Mouse (Mus musculus) layer of hippocampus, adult 8-10 months (tissue): ENCODE measurements around the gene Card19. TPM values are rescaled to one million over a fixed set of nuclear protein-coding genes. Genes with fewer than 3 reads are reported as not detected.

ENCODE experiments used
- DNase-seq, 2 experiments: peaks; one replicate each; pipeline ENCODE4 v3.0.0; 2022; ENCODE audit warnings: low spot score in 2 of 2
- total RNA-seq, 4 experiments: library from RNA; stranded (reverse); gene quantifications; 2 replicates each; pipeline ENCODE4 v1.2.4; 2022

Card19 gene
- total RNA-seq, 4 experiments from 2014 or later: 12.2 to 22.0 (median 18.0) TPM

DNA sequence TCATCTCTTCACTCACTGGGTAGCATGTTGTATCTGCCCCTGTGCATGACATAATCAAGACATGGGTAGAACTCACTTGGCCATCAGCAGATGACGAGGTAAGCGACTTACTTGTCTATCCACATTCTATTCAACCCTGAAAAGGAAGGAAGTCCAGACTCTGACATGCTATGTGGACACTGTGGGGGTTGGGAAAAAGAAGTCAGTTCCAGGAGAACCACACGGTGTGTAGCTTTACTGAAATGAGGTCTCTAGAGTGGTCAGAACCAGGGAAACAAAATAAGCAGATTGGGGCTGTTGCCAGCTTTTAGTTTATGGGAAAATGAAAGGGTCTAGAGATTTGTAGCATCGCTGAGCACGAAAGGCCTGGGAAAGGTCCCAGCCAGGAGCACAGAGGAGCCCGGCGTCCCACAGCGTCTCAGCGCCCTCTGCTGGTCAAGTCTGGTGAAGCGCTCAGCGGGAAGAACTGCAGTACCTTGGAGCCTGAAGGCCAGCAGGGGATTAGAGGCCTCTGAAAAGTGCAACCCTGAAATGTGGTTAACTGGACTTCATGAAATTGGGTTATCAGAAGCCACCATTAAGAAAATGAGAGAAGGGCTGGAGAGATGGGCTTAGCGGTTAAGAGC lies 42.8 kb downstream of the Card19 start:
- DNase-seq: peak; percentile 63 to 89

DNA sequence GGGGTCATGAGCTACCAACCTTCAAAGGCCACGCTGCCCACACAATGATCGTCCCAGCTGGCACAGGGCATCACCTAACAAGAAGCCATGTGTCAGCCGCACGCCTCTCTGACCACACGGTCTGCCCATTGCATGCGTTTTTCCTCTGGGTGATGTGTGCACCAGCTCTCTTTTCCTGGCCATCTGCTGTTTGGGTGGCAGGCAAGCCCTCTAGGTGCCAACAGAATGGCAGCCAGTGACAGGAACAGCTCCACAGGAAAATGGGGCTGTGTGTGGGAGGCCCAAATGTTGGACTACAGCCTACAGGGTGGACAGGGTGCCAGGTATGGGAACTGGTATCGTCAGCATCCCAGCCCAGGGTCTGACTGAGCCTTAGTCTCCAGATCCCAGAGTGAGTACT lies 43.5 kb downstream of the Card19 start:
- peak; percentile 66 for DNase-seq

DNA sequence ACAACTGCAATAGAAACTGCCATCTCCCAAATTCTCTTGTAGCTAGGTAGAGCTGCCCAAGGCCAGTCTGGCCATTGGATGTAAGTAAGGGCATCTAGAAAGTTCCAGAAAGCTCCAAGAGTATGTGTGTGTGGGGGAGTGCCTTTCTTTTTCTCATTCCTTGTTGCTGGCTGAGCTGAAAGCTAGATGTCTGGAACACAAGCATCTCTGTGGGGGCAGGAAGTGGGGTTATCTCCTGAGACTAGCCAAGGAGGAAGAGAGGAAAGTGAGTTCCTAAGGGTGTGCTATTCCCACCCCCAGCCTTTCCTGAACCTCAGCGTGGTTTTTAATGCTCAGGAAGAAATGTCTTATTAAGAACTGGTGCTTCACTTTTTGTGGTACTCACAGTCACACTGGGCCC lies 44.1 kb downstream of the Card19 start:
- DNase-seq: no peak

DNA sequence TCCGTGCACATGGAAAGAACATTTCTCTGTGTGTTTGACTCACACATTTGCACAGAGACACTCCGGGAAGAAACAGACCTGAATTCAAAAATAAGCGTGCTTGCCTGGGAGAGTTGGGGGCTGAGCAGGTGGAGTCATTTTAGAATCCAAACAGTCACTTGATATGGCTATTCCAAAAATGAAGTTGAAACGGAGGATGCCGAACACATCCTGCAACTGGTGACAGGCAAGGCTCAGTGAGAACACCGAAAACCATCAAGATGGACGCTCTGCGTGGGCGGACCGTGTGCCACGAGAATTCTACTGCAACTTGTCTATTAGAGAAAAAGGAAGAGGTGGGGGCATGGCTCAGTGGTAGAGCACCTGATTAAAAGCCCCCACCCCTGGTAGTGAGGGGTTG lies 45.2 kb downstream of the Card19 start:
- no peak for DNase-seq

DNA sequence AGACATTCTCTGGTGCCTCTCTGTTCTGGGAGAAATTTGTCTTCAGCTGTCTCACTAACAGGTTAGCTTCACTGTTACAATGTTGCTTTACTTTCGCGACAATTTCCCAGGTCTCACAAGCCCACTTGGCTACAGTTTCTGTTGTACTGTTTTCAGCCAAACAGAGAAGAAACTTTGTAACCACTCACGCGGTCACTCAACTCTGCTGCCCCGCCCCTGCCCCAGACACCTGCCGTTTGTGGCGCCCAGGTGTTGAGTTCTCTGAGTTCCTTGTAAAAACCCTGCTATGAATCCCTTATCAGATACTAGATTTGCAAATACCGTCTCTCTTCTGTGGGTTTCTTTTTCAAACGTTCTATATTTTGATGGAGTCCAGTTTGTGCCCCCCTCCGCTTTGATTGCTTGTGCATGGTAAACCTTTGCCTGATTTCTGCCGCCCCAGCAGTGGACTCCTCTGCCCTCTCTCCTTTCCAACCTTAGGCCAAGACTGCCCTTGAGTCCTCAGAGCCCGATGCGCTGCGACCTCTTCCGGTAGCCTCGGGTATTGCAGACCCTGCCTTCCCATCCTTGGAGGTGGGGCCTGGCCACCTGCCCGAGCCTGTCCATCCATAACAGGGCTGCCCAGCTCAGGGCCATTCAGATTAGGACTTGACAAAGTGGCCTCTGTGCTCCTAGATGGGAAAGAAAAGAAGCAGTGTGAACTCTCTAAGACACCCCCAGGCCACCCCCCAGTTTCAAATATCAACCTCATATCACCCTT lies 46.2 kb downstream of the Card19 start:
- DNase-seq: peak; percentile 80 to 93

DNA sequence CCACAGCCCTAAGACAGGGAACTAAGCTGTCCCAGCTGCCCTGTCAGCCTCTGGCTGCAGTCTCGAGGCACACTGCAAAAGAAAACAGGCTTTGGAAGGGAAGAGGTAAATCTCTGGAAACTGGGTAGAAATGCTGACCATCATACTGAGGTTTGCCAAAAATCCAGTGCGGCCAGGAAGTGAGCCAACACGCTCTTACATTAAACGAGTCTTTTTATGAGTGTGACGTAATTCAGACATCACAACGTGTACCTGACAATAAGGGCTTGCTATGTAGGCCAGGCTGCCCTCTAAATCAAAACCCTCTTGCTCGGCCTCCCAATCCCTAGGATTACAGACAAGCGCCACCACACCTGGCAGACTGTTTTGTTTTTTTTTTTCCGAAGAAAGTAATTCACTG lies 48.8 kb downstream of the Card19 start:
- no peak for DNase-seq

DNA sequence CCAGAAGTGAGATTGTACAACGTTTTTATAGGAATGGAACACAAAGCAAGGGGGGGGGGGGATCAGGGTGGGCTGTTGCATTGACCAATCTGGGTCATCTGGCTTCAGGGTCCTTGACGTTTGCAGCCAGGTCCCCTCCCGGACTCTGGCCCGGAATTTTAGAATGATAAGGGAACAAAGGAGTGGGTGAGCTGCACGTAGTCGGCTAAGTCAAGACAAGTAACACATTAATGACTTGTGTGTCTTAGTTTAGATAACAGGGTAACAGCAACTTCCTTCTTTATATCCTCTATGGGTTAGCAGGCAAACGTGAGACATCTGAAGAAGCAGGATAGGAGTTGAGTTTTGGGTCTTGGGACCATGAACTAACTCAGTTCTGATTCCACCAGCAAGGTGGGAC lies 52.2 kb downstream of the Card19 start:
- no peak for DNase-seq

DNA sequence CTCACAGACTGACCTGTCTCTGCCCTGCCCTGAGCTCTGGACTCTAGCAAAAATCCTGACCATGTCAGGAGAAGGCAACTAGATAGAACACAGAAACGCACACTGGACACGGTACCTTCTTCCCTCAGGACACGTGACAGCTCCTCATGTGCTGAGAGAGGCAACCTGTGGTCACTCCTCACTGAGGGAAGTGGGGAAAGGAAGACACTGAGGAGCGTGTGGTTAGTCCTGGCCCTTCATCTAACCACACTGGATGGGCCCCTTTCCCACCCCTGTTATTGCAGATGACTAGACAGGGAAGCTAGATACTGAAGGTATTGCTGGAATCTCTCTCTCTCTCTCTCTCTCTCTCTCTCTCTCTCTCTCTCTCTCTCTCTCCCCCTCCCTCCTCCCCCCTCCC lies 53.1 kb downstream of the Card19 start:
- no peak for DNase-seq

DNA sequence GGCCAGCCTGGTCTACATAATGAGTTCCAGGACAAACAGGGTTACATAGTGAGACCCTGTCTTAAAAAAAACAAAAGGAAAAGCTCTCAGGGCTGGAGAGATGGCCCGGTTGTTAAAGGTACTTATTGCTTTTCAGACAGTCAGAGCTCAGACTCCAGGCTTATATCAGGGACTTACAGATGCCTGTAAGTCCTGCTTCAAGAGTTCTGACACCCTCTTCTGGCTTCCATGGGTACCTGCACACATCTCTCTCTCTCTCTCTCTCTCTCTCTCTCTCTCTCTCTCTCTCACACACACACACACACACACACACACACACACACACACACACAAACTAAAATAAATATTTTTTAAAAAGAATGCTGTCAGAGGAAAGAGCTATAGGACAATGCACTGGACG lies 54.6 kb downstream of the Card19 start:
- DNase-seq: no peak

DNA sequence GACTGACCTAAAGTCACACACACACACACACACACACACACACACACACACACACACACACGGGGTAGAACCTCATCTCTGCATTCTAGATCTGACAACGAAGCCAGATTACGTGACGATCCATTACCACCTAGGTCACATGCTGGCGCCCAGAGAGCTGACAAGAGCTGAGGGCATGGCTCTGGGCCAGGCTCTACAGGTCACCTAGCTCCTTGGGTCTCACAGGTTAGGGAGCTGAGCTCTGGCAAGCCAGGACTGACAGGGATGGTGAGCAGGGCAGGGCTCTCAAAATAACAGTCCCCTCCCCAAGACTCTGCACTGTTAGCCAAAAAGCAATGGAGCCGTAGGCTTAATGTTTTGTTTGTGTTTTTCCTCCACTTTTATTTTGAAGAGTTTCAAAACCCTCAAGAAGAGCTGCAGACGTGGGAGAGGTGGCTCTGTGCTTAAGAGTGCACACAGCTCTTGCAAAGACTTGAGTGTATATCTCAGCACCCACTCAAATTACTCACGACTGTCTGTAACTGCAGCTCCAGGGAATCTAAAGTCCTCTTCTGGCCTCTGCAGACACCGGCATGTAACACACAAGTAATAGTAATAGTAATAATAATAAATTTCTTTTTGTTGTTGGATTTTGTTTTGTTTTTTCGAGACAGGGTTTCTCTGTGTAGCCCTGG lies 57.7 kb downstream of the Card19 start:
- no peak for DNase-seq

DNA sequence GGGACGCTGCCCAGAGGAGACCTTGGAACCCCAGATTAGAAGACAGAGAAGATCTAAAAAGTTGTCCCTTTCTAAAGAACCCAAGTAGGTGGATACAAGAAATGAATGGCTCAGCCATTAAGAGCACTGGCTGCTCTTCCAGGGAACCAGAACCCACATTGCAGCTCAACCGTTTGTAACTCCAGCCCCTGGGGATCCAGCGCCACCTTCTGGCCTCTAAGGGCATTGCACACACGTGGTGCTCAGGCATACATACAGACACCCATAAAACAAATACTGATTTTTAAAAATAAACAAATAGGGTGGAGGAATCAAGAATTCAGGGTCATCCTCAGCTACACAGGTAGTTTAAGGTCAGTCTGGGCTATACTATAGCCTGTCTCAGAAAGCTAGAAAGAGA lies 59.2 kb downstream of the Card19 start:
- DNase-seq: no peak

DNA sequence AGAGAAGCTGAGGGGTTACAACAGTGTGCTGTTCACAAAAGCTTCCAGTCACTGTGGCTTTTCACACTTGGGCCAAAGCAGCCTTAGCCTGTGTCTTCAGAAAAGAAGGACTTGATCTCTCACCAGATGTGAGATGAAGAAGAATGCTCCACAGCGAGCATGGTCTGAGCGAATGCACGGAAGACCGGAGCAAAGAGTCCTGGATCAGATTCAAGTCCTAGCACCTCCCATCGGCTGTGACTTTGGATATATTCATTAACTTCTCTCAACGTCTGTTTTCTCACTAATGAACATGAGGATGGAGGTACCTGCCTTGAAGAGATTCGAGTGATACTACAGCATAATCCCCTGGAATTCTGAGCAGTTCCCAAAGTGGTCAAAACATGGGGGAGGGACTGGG lies 61.2 kb downstream of the Card19 start:
- DNase-seq: no peak

DNA sequence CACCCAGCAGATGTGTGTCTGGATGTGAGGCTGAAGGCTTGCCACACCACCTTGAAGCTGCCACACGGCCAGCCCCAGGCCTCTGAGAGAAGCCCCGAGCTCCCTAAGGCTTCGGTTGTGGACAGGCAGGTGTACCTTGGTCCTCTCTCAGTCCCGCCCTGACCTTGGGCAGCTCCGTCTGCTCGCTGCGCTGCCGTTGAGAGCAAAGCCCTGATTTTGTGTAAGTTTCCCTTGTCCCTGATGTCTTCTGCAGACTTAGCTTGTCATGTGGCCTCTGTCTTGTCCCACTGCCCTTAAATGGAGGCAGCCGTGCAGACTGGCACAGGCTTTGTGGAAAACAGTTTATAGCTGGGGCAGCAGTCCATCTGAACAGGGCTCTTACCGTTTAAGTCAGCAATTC lies 61.8 kb downstream of the Card19 start:
- DNase-seq: no peak

Other genes starting within 250 kb of the Card19 start
- gene Fam120a, start 248.0 kb downstream of the Card19 start, total RNA-seq: 100 to 1,000 TPM; 103 to 110 (median 105) TPM
- gene Wnk2, start 68.0 kb downstream of the Card19 start, total RNA-seq: 100 to 1,000 TPM in 2 of 4 experiments, 10 to 100 TPM in 2; 90.3 to 125 (median 102) TPM
- 10 to 100 TPM; 17.8 to 27.6 (median 21.7) TPM for gene Ninj1, start 28.6 kb downstream of the Card19 start, total RNA-seq
- 1 to 10 TPM; 2.6 to 5.3 (median 3.8) TPM for gene Susd3, start 32.7 kb upstream of the Card19 start, total RNA-seq
- 10 to 100 TPM in 1 of 4 experiments, 1 to 10 TPM in 3; 6.2 to 10.8 (median 8.6) TPM for gene Fgd3, start 104.3 kb upstream of the Card19 start, total RNA-seq
- 10 to 100 TPM; 46.0 to 58.0 (median 50.2) TPM for gene Bicd2, start 125.5 kb upstream of the Card19 start, total RNA-seq
- gene Ippk, start 205.2 kb upstream of the Card19 start, total RNA-seq: 10 to 100 TPM; 27.6 to 32.1 (median 30.7) TPM